Mouse (Mus musculus) leukemia stem cell, adult 10-12 weeks (primary cell): ENCODE measurements around the gene Mptx1. TPM values are rescaled to one million over a fixed set of nuclear protein-coding genes. Genes with fewer than 3 reads are reported as not detected.

Source experiments
- polyA plus RNA-seq: library from polyadenylated mRNA; stranded (reverse); fragments of >175 nt; gene quantifications from 2 replicates; pipeline ENCODE4 v1.2.3, GENCODE M21; 2012; ENCODE audit warnings: low replicate concordance

Gene Mptx1
- not detected in 2 replicates for polyA plus RNA-seq

DNA sequence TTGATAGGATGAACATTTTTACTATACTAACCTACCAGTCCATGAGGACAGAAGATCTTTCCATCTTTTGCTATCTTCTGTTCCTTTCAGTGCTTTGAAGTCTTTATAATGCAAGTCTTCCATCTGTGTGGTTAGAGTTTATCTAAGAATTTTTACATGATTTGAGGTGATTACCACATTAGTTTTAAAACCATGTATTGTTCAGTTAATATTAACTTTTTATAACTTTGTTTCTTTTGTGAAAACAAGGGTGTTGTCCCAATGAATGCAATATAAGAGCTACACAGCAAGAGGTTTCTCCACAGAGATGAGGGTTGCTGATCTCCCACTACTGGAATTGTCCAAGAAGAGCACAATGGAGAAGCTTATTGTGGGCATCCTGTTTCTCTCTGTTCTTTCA is at the start of gene Mptx1:
Mptx1 (plus strand) TSS at position 301 of the 400 bp plus-strand sequence.

GRCm38 (mm10) chr1:174364882-174365451 is 34.6 kb downstream of the Mptx1 start, which contains the start of gene Olfr417:
TSS of gene Olfr417 (plus strand) at chr1:174365122.

Other genes with a start within 250 kb of the Mptx1 start
- not detected in 2 replicates for gene Olfr429, start 246.2 kb upstream of the Mptx1 start, polyA plus RNA-seq
- not detected in 2 replicates for gene Olfr427, start 233.6 kb upstream of the Mptx1 start, polyA plus RNA-seq
- not detected in 2 replicates for gene Olfr231, start 209.4 kb upstream of the Mptx1 start, polyA plus RNA-seq
- not detected in 2 replicates for gene Olfr424, start 199.0 kb upstream of the Mptx1 start, polyA plus RNA-seq
- gene Olfr420, start 174.9 kb upstream of the Mptx1 start, polyA plus RNA-seq = not detected in 2 replicates
- 2.4 and 6.0 TPM in 2 replicates for gene Spta1, start 157.7 kb upstream of the Mptx1 start, polyA plus RNA-seq
- gene Olfr419, start 78.5 kb upstream of the Mptx1 start, polyA plus RNA-seq = not detected in 2 replicates
- not detected in 2 replicates for gene Olfr417, start 34.6 kb downstream of the Mptx1 start, polyA plus RNA-seq
- gene Olfr248, start 60.5 kb downstream of the Mptx1 start, polyA plus RNA-seq = not detected in 2 replicates
- gene Olfr414, start 93.5 kb downstream of the Mptx1 start, polyA plus RNA-seq = 0.06 TPM in 1 of 2 replicates, not detected in the other
- gene Olfr220, start 111.6 kb downstream of the Mptx1 start, polyA plus RNA-seq = not detected in 2 replicates
- 0.23 TPM in 1 of 2 replicates, not detected in the other for gene Fmn2, start 171.3 kb downstream of the Mptx1 start, polyA plus RNA-seq